Mouse (Mus musculus) cerebellum, postnatal 10 days (tissue): ENCODE measurements at regions not wholly inside any gene's neighbourhood (a gene's known extent, or its start where the extent isn't known, plus 50 kb on each side); places are given as distances from the start of the nearest gene placed in this dataset.

ENCODE experiments used
- DNase-seq, 2 experiments: peaks; one replicate each; pipeline ENCODE4 v3.0.0; 2021; ENCODE audit warnings: mixed read lengths in 2 of 2

- no peak for DNase-seq
These were observed 70.9 kb upstream of the Slc25a33 start for GRCm38 (mm10) chr4:149844971-149845370.

DNA sequence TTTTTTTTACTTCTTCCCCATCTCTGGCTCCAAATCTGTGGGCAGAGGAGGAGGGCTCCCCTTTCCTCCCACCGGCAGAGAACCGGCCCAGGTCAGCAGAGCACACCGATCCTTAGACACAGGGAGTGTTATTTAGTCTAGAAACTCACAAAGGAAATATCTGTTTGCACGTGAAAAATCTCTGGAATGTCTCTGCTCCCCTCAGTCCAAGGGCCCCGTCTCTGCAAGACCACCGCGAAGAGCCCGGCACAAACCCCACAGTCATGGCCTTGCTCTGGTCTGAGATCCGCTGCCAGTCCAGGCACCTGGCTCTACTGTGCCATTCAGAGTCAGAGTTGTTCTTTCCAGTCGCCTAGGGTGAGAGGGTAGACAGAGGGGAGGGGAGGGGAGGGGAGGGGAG, 69.7 kb upstream of the Slc25a33 start:
- DNase-seq = no peak

DNA sequence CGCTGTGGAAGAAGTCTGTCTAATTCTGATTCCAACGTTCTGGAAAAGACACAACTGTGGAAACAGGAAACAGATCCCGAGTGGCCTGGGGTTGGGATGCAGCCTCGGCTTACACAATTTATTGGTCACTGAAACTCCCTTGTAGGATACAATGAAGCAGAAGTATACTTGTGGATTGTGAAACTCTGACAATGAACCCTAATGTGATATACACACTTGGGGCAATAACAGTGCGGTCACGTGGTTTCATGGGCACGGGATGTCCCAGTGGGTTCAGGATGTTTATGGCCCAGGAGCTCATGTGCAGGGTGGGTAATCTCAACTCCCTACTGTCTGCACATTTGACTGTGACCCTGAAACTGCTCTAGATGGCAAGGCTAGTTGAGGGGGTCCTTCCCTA, 68.8 kb upstream of the Slc25a33 start:
- DNase-seq = no peak

- peak; percentile 67 to 75 for DNase-seq
These were observed 67.8 kb upstream of the Slc25a33 start for GRCm38 (mm10) chr4:149841856-149842255.

DNA sequence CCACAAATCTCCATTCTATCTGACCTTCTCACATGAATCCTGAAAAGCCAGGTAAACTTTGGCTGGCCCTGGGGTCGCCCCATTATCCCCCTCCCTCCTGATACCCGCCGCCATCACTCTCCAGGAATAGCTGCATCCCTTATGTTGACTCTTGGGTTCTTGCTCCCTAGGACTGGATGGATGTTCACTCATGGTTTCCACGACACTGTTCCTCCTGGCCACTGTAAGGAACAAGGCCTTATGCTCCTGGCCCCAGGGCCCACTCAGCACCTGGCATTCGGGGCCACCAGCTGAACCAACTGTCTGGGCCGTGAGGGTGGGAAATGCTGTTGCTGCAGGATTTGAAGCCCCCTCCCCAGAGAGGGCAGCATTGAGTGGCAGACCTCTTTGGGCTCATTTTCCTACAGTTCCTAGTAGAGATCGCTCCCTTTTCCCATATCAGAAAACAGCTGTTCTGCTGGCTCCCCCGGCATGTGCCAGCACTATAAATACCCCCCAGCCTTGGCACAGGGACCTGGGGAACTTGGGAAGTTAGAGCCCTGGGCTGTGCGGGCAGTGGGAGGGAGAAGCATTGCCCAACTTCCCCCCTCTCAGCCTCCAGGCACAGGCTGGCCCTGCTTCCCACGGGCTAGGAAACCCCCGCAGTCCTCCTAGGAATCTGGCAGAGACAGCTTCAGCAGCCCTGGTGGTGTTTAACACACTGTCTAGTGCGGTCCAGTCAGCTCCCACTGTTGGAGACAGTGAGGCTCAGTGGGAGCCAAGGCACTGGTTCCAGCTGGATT, 66.6 kb upstream of the Slc25a33 start:
- DNase-seq = peak; percentile 35 to 66

- DNase-seq = peak; percentile 49 to 59
These were observed 64.6 kb upstream of the Slc25a33 start for GRCm38 (mm10) chr4:149838682-149839081.

GRCm38 (mm10) chr4:149834646-149835156, 60.6 kb upstream of the Slc25a33 start:
- DNase-seq = no peak

GRCm38 (mm10) chr4:149832446-149833101, 58.5 kb upstream of the Slc25a33 start:
- DNase-seq = no peak

GRCm38 (mm10) chr4:149830551-149831192, 56.6 kb upstream of the Slc25a33 start:
- peak; percentile 41 to 46 for DNase-seq

DNA sequence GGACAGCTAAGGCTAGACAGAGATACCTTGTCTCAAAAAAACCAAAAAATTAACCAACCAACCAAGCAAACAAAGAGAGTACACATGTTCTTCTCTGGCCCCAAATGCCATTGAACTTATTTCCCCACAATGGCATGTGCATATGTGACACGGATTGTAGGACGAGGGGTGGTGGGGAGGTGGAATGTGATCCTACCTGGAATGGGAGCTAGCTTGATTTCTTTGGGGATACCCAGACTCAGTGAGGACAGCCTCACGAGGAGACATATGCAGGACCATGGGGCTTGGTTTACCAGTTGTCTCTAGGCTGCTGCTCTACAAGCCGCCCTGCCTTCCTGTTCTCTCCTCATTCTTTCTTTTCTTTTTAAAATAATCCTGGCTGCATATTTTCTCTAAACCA, 55.9 kb upstream of the Slc25a33 start:
- no peak for DNase-seq

DNA sequence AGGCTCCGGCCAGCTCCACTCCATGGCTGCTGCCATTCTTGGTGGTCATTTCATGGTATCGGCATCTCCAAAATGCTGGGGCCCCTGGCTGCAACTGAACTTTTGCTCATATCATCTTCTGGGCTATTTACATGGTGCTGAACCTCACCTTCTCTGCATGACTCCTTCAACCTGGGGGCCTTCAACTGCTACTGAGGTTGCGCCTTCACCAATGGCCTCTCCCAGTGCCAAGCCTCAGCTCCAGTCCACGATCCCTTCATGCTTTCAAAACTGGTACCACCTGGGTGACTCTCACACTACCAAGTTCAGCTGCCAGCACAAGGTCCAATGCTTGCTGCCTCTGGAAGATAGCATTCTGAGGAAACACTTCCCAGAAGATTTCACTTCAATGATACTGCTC, 53.7 kb upstream of the Slc25a33 start:
- DNase-seq = no peak
